Comparison of ENCODE assay signal across 12 mouse cellular contexts in the genomic region with DNA sequence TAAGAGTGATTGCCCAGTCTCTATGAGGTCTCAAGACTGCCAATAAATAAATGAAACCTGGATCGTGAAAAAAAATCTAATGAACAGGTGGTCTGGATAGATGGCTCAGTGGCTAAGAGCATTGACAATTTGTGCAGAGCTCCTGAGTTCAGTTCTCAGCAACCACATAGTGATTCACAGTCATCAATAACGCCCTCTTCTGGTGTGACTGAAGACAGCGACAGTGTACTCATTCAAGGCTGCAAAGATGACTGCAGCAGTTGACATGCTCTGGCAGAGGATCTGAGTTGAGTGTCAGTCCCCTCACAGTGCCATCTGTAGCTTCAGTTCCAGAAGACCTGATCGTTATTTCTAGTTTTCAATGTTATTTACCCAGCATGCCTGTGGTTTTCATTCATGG.
DNase-seq lines count a peak whose midpoint lies in the region; ATAC-seq and TF ChIP-seq lines count a peak whose summit lies in the region.
"Had no signal": no experiment of that assay in that cellular context is flagged by ENCODE, and none has a peak within 500 bp of the region (broad histone marks: within the 10 kb centered on the region; RNA-seq: fewer than 3 reads in every experiment).

No protein-coding gene starts in this region.

- peak in 1 of 2 experiments; percentile 29 for DNase-seq in cerebellum, adult 2 months
- DNase-seq in lung, embryonic 14.5 days: peak; percentile 5
- no peak for DNase-seq in lung, postnatal 25 days (ENCODE audit: low spot score)
- DNase-seq in ZHBTc4 (ENCODE audit: low read depth, low spot score): peak; percentile 21
- DNase-seq in retina, embryonic 14.5 days (ENCODE audit: low spot score): peak; percentile 6
- no peak for DNase-seq in right cerebral cortex, postnatal 10 days (ENCODE audit: low spot score in 2 of 2)
- DNase-seq: heart, postnatal 10 days had no signal

- ATAC-seq in cerebellum, adult (ENCODE audit: insufficient number of reproducible peaks, low FRiP score, low TSS enrichment): no peak
- no peak for ATAC-seq in lung, embryonic 14.5 days (ENCODE audit: insufficient read depth)
- ATAC-seq in kidney, embryonic 14.5 days (ENCODE audit: low FRiP score, low TSS enrichment): no peak

- H3K4me1 ChIP-seq in cerebellum, adult 2 months (ENCODE audit: control insufficient read depth, insufficient read depth, low read length): no peaks in the 10 kb centered on the region
- H3K4me1 ChIP-seq in lung, embryonic 14.5 days (ENCODE audit: insufficient read depth): no peaks in the 10 kb centered on the region
- H3K4me1 ChIP-seq in kidney, embryonic 14.5 days (ENCODE audit: control insufficient read depth, insufficient read depth, low read length): no peaks in the 10 kb centered on the region
- H3K4me1 ChIP-seq: limb, embryonic 13.5 days; lung, embryonic 15.5 days had no signal

- WGBS in cerebellum, adult 2 months: 23% methylated on average over 4 of the region's 4 CpGs
- 84% methylated on average over 4 of the region's 4 CpGs for WGBS in lung, embryonic 14.5 days
- 86% methylated on average over 4 of the region's 4 CpGs for WGBS in kidney, embryonic 14.5 days

- H3K4me3 ChIP-seq in cerebellum, adult 2 months (replicated peaks; ENCODE audit: insufficient read depth, low read depth, low read length): no peak overlapping the region
- H3K4me3 ChIP-seq in lung, embryonic 14.5 days (ENCODE audit: low read depth, low read length): no peak overlapping the region
- H3K4me3 ChIP-seq in kidney, embryonic 14.5 days (ENCODE audit: low read length): no peak overlapping the region
- H3K4me3 ChIP-seq: limb, embryonic 13.5 days; lung, embryonic 15.5 days had no signal

- H3K4me2 ChIP-seq in lung, embryonic 14.5 days: no peak overlapping the region
- no peak overlapping the region for H3K4me2 ChIP-seq in kidney, embryonic 14.5 days (replicated peaks; ENCODE audit: low read depth, low read length)
- H3K4me2 ChIP-seq: limb, embryonic 13.5 days; lung, embryonic 15.5 days; midbrain, embryonic 11.5 days had no signal

- no peaks in the 10 kb centered on the region for H3K27me3 ChIP-seq in cerebellum, adult 2 months (ENCODE audit: control insufficient read depth, insufficient read depth, low read length)
- H3K27me3 ChIP-seq in lung, embryonic 14.5 days (ENCODE audit: insufficient read depth, low read length): no peaks in the 10 kb centered on the region
- no peaks in the 10 kb centered on the region for H3K27me3 ChIP-seq in kidney, embryonic 14.5 days (ENCODE audit: control insufficient read depth, insufficient read depth, low read length)
- H3K27me3 ChIP-seq: limb, embryonic 13.5 days; lung, embryonic 15.5 days had no signal

- TF ChIP-seq CTCF in cerebellum, adult 2 months (IDR thresholded peaks at IDR 0.05; ENCODE audit: borderline replicate concordance, insufficient read depth, low read depth, low read length): peak; percentile 13; the same call in 1 of the 2 replicates
- no peak for TF ChIP-seq CTCF in lung, embryonic 14.5 days (IDR thresholded peaks at IDR 0.05; ENCODE audit: low read depth)

- H3K9me3 ChIP-seq in lung, embryonic 14.5 days (ENCODE audit: low read depth, low read length): no peaks in the 10 kb centered on the region
- H3K9me3 ChIP-seq in kidney, embryonic 14.5 days (ENCODE audit: control insufficient read depth, low read length): no peaks in the 10 kb centered on the region
- H3K9me3 ChIP-seq: limb, embryonic 13.5 days; lung, embryonic 15.5 days had no signal

- no peak overlapping the region for H3K27ac ChIP-seq in cerebellum, adult 2 months (ENCODE audit: insufficient read depth, low read length)
- no peak overlapping the region for H3K27ac ChIP-seq in lung, embryonic 14.5 days (ENCODE audit: low read depth)
- H3K27ac ChIP-seq in kidney, embryonic 14.5 days (ENCODE audit: low read depth, low read length): no peak overlapping the region
- H3K27ac ChIP-seq: limb, embryonic 13.5 days; lung, embryonic 15.5 days had no signal

- TF ChIP-seq POLR2A in cerebellum, adult 2 months (IDR thresholded peaks at IDR 0.05; ENCODE audit: borderline replicate concordance, insufficient read depth, low read length): no peak

- H3K9ac ChIP-seq in lung, embryonic 14.5 days: no peak overlapping the region
- H3K9ac ChIP-seq in kidney, embryonic 14.5 days (ENCODE audit: low read depth, low read length): no peak overlapping the region
- H3K9ac ChIP-seq: limb, embryonic 13.5 days; lung, embryonic 15.5 days had no signal

- peaks cover 12% of the 10 kb centered on the region; the same call in 1 of the 2 replicates for H3K36me3 ChIP-seq in lung, embryonic 14.5 days (ENCODE audit: insufficient read depth)
- H3K36me3 ChIP-seq in kidney, embryonic 14.5 days (ENCODE audit: control insufficient read depth, insufficient read depth, low read length): peaks cover 9% of the 10 kb centered on the region; the same call in 1 of the 2 replicates

Comparison
In these comparisons a context has a peak if more than half of its experiments do, and no peak if none do; other contexts are left out.
1. DNase-seq: peak in lung, embryonic 14.5 days (single experiment), ZHBTc4 (single experiment) and retina, embryonic 14.5 days (single experiment); none in lung, postnatal 25 days (single experiment) and right cerebral cortex, postnatal 10 days (0 of 2).